Mouse (Mus musculus) forebrain, embryonic 13.5 days (tissue): ENCODE results near the gene Cd63. TPM values are rescaled to one million over a fixed set of nuclear protein-coding genes. Genes with fewer than 3 reads are reported as not detected.

Experiments
- ATAC-seq: fragments of 200-750 bp; cut with Nextera tagmentation; 2 replicates; pipeline ENCODE4 v1.8.0; 2017
- H3K27ac ChIP-seq: fragments of 300-500 bp; sonication (generic); 2 replicates; pipeline ENCODE4 v1.5.1; 2015; ENCODE audit warnings: inconsistent platforms, mild to moderate bottlenecking, moderate library complexity
- H3K27me3 ChIP-seq: fragments of 300-500 bp; sonication (generic); 2 replicates; pipeline ENCODE4 v1.6.1; 2015; ENCODE audit warnings: mild to moderate bottlenecking, inconsistent platforms
- H3K36me3 ChIP-seq: fragments of 300-500 bp; sonication (generic); 2 replicates; pipeline ENCODE4 v1.6.1; 2015; ENCODE audit warnings: mild to moderate bottlenecking, inconsistent platforms; ENCODE audit not compliant: poor library complexity, severe bottlenecking
- H3K4me1 ChIP-seq: fragments of 300-500 bp; sonication (generic); 2 replicates; pipeline ENCODE4 v1.6.1; 2015; ENCODE audit warnings: inconsistent platforms
- H3K4me2 ChIP-seq: fragments of 300-500 bp; sonication (generic); 2 replicates; pipeline ENCODE4 v1.6.1; 2015; ENCODE audit warnings: inconsistent platforms, mild to moderate bottlenecking, moderate library complexity
- H3K4me3 ChIP-seq: fragments of 300-500 bp; sonication (generic); 2 replicates; pipeline ENCODE4 v1.5.1; 2015; ENCODE audit warnings: mild to moderate bottlenecking, inconsistent platforms
- H3K9ac ChIP-seq: fragments of 300-500 bp; sonication (generic); 2 replicates; pipeline ENCODE4 v1.6.1; 2015; ENCODE audit warnings: mild to moderate bottlenecking, inconsistent platforms
- H3K9me3 ChIP-seq: fragments of 300-500 bp; sonication (generic); replicated peaks from 2 replicates; pipeline ENCODE4 v1.6.1; 2016; ENCODE audit warnings: inconsistent platforms
- whole genome bisulfite sequencing: fragments of 180-500 bp; shearing (Covaris S2); methylation state at CpG from one replicate; pipeline ENCODE4 v1.1.7; 2015; 5-methylcytosine and 5-hydroxymethylcytosine counted together
- polyA plus RNA-seq: library from polyadenylated mRNA; unstranded; fragments of >200 nt; fragmentation: Nextera tagmentation; extraction: Ambion mirVana; gene quantifications from 2 replicates; pipeline ENCODE4 v1.2.1, GENCODE M21; 2015

Cd63 gene
- polyA plus RNA-seq, 1 experiment from 2014 or later = 127 TPM

DNA sequence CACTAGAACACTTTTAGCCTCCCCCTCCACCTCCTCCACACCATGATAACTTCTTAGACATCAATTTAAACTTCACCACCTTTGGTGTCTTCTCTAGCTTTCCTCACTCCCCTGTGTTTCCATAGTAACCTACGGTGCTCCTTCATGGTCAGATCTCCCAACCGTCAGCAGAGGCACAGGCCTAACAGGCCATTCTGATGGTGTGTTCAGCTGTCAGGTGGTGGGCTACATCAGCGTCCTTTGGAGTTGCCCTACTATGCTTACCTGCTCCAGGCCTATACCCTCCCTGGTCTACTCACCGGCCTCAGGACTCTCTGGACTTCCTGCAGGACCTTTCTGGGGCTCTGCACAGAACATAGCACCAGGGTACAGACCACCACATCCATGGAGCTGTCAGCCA is 59.4 kb downstream of the Cd63 start:
- Histone ChIP-seq H3K4me3 (no peak overlapping the region), H3K9ac (no peak overlapping the region), H3K4me1 (no peaks in the 10 kb centered on the region), H3K36me3 (no peaks in the 10 kb centered on the region), H3K9me3 (no peaks in the 10 kb centered on the region), H3K27ac (no peak overlapping the region), H3K27me3 (no peaks in the 10 kb centered on the region), H3K4me2 (no peak overlapping the region)
- no peak for ATAC-seq
- WGBS = 84% methylated on average over 4 of the region's 4 CpGs

DNA sequence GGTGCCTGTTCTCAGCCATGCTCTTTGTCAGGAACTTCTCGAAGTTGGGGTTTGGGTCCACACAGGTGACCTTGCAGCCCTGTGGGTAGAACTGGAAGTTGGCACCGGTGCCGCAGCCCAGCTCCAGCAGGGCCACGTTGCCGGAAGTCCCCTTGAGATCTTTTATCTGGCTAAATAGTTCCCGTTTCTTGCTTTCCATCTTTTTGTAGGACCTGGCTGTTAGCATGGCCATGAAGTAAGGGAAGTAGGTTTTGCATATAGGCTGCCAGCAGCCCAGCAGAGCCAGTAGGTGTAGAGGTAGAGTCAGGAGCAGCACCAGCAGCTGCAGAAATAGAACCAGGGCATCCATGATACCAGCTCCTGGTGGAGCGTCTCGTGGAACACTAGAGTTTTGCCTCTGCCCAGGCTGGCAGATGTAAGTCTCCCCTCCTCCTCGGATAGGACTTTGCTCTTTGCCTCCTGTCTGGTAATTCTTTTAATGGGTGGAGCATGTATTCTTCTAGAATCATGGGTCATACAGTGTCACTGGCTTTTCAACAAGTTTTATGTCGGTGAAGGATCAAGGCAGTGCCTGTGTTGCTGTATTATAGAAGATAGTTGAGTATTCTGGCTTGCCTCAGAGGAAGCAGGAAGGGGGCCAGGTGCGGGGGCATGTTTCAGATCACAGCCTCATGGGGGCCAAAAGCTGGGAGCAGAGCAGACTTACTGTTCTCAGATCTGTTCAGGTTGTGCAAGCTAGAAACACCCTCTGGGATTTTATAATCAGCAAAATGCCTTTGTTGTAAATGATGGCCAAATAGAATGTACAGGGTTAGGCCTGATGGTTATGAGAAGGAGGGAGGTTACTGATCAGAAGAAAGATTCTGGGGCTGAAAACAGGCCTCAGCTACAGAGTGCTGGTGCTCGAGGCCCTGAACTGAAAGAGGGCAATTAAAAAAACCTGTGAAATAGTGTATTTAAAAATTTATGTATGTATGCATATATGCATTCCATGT is 60.1 kb downstream of the Cd63 start, which contains the start of gene Mettl7b:
Mettl7b (minus strand) TSS at position 399 of the 995 bp plus-strand sequence.
- no peak within 1 kb of the TSS for H3K27ac ChIP-seq
- no peak within 1 kb of the TSS for H3K4me2 ChIP-seq
- ATAC-seq = no peak
- no peak within 1 kb of the TSS for H3K9ac ChIP-seq
- H3K4me1 ChIP-seq = no peaks in the 10 kb centered on the region
- H3K36me3 ChIP-seq = no peaks in the 10 kb centered on the region
- WGBS = 86% methylated on average over 12 of the region's 12 CpGs
- no peak within 1 kb of the TSS for H3K4me3 ChIP-seq
- H3K27me3 ChIP-seq = no peaks in the 10 kb centered on the region
- H3K9me3 ChIP-seq = no peaks in the 10 kb centered on the region

Other genes with a start within 250 kb of the Cd63 start
- 9.3 and 10.8 TPM in 2 replicates for gene Suox, start 226.9 kb upstream of the Cd63 start, polyA plus RNA-seq
- 88.3 and 93.1 TPM in 2 replicates for gene Rab5b, start 204.7 kb upstream of the Cd63 start, polyA plus RNA-seq
- 0.17 and 0.21 TPM in 2 replicates for gene Pmel, start 196.8 kb upstream of the Cd63 start, polyA plus RNA-seq
- 69.9 and 73.7 TPM in 2 replicates for gene Cdk2, start 196.0 kb upstream of the Cd63 start, polyA plus RNA-seq
- gene Dgka, start 156.1 kb upstream of the Cd63 start, polyA plus RNA-seq = 3.0 and 3.6 TPM in 2 replicates
- gene Pym1, start 153.1 kb upstream of the Cd63 start, polyA plus RNA-seq = 49.6 and 50.2 TPM in 2 replicates
- gene Mmp19, start 110.1 kb upstream of the Cd63 start, polyA plus RNA-seq = 0.35 and 0.38 TPM in 2 replicates
- gene Dnajc14, start 96.9 kb upstream of the Cd63 start, polyA plus RNA-seq = 52.2 and 55.9 TPM in 2 replicates
- 14.9 and 16.3 TPM in 2 replicates for gene Tmem198b, start 96.6 kb upstream of the Cd63 start, polyA plus RNA-seq
- 244 and 278 TPM in 2 replicates for gene Sarnp, start 83.7 kb upstream of the Cd63 start, polyA plus RNA-seq
- gene Ormdl2, start 79.3 kb upstream of the Cd63 start, polyA plus RNA-seq = 46.5 and 51.1 TPM in 2 replicates
- gene Gdf11, start 9.3 kb upstream of the Cd63 start, polyA plus RNA-seq = 8.9 and 9.0 TPM in 2 replicates
- 10.7 and 16.0 TPM in 2 replicates for gene Rdh5, start 21.9 kb downstream of the Cd63 start, polyA plus RNA-seq
- 241 and 243 TPM in 2 replicates for gene Bloc1s1, start 23.0 kb downstream of the Cd63 start, polyA plus RNA-seq
- 0.63 and 0.83 TPM in 2 replicates for gene Itga7, start 32.8 kb downstream of the Cd63 start, polyA plus RNA-seq
- not detected in 2 replicates for gene Mettl7b, start 60.0 kb downstream of the Cd63 start, polyA plus RNA-seq
- gene Olfr9, start 88.4 kb downstream of the Cd63 start, polyA plus RNA-seq = not detected in 2 replicates
- not detected in 2 replicates for gene Olfr763, start 109.8 kb downstream of the Cd63 start, polyA plus RNA-seq
- gene Olfr764-ps1, start 138.9 kb downstream of the Cd63 start, polyA plus RNA-seq = not detected in 2 replicates
- not detected in 2 replicates for gene Olfr765, start 149.0 kb downstream of the Cd63 start, polyA plus RNA-seq
- gene Olfr766-ps1, start 168.0 kb downstream of the Cd63 start, polyA plus RNA-seq = not detected in 2 replicates
- gene Olfr767, start 181.9 kb downstream of the Cd63 start, polyA plus RNA-seq = not detected in 2 replicates
- not detected in 2 replicates for gene Olfr768, start 198.4 kb downstream of the Cd63 start, polyA plus RNA-seq
- gene Olfr769, start 216.9 kb downstream of the Cd63 start, polyA plus RNA-seq = not detected in 2 replicates
- not detected in 2 replicates for gene Olfr770, start 238.0 kb downstream of the Cd63 start, polyA plus RNA-seq